Mouse (Mus musculus) spleen, embryonic (tissue): ENCODE data around the gene Zfp991.
"Not testable (repeated sequence)": the region's sequence is repeated elsewhere in the genome, so short reads cannot be mapped to it uniquely, and the experiment has no call there.

Experiments
- CTCF ChIA-PET: fragments of 350-600 bp; sonication (Branson Sonifier 250); formaldehyde crosslinking; loops from one replicate; lab custom pipeline; 2022; lab: Charles Lee

The Zfp991 gene

GRCm38 (mm10) chr4:147181969-147182705 lies 50.3 kb downstream of the Zfp991 start:
- CTCF ChIA-PET = not testable (repeated sequence)

DNA sequence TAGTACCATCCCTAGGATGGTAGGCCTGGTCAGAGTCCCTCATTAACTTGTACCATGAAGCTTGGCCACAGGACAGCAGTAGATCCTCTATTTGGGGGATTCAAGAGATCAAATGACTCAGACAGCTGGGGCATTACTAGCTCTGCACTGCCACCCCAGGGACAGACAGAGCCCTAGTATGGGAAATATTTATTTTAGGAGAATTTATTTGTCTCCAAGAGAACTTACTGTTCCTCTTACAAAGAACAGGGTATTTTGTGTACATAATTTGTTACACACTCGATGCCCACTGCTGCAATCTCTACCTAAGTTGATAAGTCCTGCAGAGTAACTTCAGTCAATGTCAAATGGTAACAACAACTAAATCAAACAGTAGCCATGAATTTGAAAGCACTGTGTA lies 55.0 kb downstream of the Zfp991 start:
- CTCF ChIA-PET = not testable (repeated sequence)

GRCm38 (mm10) chr4:147187283-147187965 lies 55.6 kb downstream of the Zfp991 start:
- CTCF ChIA-PET = not testable (repeated sequence)

- CTCF ChIA-PET = not testable (repeated sequence)
Measured at GRCm38 (mm10) chr4:147195186-147195585, 63.3 kb downstream of the Zfp991 start.

DNA sequence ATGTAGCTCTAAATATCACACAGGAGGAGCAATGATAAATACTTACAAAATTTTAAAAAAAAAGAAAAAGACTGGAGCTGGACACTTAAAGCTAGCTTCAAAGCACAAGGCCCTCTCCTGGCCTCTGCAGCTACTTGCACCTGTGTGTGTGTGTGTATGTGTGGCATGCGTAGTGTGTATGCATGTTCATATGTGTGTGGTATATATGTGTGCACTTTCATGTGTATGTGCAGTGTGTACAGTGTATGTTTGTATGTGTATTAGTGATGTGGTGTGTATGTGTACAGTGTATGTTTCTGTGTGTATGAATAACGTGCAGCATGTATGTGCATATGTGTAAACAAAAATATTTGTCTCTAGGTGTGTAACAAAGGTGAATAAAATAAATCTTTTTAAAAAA lies 65.4 kb downstream of the Zfp991 start:
- CTCF ChIA-PET = not testable (repeated sequence)

- CTCF ChIA-PET = not testable (repeated sequence)
Measured at GRCm38 (mm10) chr4:147199055-147199750, 67.4 kb downstream of the Zfp991 start.

GRCm38 (mm10) chr4:147201920-147202660 lies 70.3 kb downstream of the Zfp991 start:
- CTCF ChIA-PET = not testable (repeated sequence)

DNA sequence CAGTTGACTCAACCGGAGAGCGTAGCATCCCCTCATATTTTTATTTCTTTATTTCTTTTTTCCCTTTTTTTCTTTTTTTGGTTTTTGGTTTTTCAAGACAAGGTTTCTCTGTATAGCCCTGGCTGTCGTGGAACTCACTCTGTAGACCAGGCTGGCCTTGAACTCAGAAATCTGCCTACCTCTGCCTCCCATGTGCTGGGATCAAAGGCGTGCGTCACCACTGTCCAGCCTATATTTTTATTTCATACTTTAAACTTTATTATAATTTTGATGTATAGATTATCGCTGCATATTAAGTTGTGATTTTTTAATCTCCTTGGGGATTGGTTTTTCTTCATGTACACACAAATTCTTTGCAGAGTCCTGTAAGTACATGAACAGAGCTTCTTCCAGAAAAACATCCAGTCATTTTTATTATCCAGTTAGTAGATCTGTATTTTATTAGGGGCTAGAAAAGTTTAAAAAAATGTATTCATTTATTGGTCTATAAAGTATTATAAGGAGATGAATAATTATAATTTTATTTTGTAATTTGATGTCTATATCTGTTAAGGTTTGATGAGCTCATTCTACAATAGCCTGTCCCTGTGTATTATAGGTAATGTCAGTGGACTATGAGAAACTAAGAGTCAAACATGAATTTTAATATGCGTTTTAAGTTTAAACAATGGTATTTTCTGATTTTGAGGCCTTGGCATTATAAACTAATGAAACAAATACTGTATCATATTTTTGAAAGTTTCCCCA lies 80.5 kb downstream of the Zfp991 start:
- CTCF ChIA-PET = not testable (repeated sequence)

DNA sequence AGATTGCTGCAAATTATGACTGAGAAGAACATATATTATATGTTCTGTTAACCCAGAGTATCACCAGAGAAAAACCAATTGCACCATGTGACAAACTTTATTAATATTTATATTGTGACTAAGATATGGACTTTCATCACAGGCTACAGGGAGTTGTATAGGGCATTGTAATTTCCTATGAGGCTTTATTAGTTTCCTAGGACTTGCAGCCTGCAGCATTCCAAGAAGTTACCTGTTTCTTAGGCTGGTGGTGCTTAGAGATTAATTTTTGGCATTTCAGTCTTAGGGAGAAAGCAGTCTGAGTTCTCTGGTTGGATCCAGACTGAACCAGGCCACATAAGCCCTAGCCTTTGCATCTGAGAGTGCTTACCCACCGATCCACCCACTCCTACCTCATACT lies 82.4 kb downstream of the Zfp991 start:
- CTCF ChIA-PET = not testable (repeated sequence)

- CTCF ChIA-PET = not testable (repeated sequence)
Measured at GRCm38 (mm10) chr4:147217676-147218075, 85.8 kb downstream of the Zfp991 start.

DNA sequence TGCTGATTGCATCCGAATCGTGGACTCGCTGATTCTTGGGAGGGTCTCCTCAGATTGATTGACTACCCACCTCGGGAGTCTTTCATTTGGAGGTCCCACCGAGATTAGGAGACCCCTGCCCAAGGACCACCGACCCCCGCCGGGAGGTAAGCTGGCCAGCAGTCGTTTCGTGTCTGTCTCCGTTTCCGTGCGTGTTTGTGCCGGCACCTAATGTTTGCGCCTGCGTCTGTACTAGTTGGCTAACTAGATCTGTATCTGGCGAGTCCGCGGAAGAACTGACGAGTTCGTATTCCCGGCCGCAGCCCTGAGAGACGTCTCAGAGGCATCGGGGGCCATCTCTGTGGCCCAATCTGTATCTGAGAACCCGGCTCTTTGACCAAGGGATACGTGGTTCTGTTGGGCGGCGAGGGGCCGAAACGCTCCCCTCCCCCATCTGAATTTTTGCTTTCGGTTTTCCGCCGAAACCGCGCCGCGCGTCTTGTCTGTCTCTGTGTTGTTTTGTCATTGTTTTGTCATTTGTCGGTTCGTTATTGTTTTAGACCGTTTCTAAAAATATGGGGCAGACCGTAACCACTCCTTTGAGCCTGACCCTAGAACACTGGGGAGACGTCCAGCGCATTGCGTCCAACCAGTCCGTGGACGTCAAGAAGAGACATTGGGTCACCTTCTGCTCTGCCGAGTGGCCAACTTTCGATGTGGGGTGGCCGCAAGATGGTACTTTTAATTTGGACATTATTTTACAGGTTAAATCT lies 87.7 kb downstream of the Zfp991 start:
- CTCF ChIA-PET = not testable (repeated sequence)

GRCm38 (mm10) chr4:147220226-147220625 lies 88.4 kb downstream of the Zfp991 start:
- CTCF ChIA-PET = not testable (repeated sequence)

DNA sequence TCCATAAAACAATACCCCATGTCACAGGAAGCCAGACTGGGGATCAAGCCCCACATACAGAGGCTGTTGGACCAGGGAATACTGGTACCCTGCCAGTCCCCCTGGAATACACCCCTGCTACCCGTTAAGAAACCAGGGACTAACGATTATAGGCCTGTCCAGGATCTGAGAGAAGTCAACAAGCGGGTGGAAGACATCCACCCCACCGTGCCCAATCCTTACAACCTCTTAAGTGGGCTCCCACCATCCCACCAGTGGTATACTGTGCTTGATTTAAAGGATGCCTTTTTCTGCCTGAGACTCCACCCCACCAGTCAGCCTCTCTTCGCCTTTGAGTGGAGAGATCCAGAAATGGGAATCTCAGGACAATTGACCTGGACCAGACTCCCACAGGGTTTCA lies 90.2 kb downstream of the Zfp991 start:
- CTCF ChIA-PET = not testable (repeated sequence)

DNA sequence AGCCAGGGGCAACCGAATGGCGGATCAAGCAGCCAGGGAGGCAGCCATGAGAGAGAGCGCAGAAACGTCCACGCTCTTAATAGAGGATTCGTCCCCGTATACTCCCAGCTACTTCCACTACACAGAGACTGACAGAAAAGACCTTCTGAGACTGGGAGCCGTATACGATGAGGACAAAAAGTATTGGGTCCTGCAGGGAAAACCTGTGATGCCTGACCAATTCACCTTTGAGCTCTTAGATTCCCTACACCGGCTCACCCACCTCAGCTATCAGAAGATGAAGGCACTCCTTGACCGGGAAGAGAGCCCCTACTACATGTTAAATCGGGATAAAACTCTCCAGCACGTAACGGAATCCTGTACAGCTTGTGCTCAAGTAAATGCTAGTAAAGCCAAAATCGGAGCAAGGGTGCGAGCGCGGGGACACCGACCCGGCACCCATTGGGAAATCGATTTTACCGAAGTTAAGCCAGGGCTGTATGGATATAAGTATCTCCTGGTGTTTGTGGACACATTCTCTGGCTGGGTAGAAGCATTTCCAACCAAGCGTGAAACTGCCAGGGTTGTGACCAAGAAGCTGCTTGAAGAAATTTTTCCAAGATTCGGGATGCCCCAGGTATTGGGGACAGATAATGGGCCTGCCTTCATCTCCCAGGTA lies 92.1 kb downstream of the Zfp991 start:
- CTCF ChIA-PET = not testable (repeated sequence)

GRCm38 (mm10) chr4:147225616-147226015 lies 93.8 kb downstream of the Zfp991 start:
- CTCF ChIA-PET = not testable (repeated sequence)

DNA sequence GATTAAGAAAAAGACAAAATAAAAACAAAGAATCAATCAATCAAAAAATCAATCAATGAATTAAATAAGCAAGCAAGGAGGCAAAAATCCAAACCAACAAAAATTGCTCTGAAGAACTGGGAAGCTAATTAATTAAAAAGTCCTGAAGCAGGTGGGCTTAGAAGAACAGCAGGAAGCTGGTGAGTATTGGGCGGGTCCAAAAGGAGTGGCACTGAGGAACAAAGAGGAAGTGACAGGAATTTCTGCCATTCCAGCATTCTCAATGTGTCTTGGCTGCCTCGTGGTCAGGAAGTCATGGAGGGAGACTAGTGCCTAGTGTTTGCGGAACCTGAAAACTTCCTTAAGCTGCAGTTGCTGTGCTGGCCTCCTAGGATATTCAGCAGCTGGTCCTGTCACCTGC lies 98.2 kb downstream of the Zfp991 start:
- CTCF ChIA-PET = not testable (repeated sequence)
